Mouse (Mus musculus): ENCODE results near the gene Gm7247.
"Not testable (repeated sequence)": the region's sequence is repeated elsewhere in the genome, so short reads cannot be mapped to it uniquely, and the experiment has no call there.

The Gm7247 gene

DNA sequence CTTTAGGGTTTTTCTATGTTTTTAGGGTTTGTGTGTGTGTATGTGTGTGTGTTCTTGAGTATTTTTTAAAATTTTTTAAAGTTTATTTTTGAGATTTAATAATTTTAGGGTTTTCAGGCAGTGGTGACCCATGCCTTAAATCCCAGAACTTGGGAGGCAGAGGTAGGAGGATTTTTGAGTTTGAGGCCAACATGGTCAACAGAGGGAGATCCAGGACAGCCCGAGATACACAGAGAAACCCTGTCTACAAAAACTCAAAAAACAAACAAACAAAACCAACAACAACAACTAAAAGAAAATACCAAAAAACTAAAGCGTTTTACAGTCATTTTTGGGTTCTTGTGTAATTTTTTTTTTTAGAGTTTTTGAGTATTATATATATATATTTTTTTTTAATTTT lies 134.2 kb downstream of the Gm7247 start:
- no peak for DNase-seq (ENCODE audit: low read depth, low spot score)

DNA sequence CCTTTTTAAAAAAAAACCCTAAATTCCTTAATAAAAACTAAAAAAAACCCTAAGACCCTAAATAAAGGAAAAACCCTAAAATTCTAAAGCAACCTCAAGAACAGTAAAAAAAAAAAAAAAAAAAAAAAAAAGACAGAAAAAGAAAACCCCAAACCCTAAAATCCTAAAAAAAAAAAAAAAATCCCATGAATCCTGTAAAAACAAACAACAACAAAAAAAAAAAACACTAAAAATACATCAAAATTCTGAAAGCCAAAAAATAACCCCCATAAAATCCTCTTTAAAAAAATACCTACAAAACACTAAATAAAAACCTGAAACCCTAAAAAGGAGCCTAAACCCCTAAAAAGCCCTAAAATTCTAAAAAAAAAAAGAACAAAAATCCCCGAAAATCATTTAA lies 135.4 kb downstream of the Gm7247 start:
- DNase-seq (ENCODE audit: low read depth, low spot score), result no peak

DNA sequence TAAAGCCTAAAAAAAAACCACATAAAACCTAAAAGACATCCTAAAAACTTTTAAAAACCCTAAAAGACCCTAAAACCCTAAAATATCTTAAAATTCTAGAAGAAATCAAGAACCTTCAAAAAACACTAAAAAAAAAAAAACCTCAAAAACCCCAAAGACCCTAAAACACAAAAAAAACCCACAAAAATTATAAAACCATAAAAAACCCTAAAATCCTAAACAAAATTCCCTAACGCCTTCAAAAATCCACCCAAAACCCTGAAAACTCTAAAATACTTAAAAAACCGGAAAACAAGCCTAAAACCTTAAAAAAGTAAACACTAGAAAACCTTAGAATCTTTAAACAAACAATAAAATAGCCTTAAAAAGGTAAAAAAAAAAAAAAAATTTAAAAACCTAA lies 136.4 kb downstream of the Gm7247 start:
- no peak for DNase-seq (ENCODE audit: low read depth, low spot score)

DNA sequence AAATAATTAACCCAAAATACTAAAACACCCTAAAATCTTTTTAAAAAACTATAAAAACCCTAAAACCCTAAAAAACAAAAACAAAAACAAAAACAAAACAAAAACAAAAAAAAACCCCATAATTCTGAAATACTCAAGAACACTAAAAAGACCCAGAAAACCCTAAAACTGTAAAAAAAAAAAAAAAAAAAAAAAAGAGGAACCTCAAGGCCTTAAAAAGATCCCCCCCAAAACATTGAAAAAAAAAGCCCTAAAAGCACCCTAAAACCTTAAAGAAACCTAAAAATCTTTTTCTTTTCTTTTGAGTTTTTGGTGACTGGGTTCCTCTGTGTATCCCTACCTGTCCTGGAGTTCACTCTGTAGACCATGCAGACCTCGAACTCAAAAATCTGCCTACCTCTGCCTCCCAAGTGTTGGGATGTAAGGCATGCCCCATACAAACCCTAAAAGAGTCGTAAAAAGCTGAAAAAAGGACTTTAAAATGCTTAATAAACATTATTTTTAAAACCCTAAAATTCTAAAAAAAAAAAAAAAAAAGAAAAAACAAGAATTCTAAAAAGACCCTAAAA lies 138.2 kb downstream of the Gm7247 start:
- no peak for DNase-seq (ENCODE audit: low read depth, low spot score)

DNA sequence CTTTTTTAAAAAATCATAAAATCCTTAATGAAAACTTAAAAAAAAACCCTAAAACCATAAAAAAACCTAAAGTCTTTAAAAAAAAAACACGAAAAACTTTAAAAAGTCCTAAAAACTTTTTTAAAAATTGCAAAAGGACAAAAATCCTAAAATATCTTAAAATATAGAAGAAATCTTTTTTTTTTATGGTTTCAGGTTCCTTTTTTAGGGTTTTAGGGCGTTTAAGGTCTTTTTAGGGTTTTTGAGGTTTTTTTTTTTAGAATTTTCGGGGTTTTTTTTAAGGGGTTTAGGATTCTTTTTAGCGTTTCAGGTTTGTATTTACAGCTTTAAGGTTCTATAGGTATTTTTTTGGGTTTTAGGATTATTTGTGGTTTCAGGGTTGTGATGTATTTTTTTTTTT lies 138.9 kb downstream of the Gm7247 start:
- no peak for DNase-seq (ENCODE audit: low read depth, low spot score)

DNA sequence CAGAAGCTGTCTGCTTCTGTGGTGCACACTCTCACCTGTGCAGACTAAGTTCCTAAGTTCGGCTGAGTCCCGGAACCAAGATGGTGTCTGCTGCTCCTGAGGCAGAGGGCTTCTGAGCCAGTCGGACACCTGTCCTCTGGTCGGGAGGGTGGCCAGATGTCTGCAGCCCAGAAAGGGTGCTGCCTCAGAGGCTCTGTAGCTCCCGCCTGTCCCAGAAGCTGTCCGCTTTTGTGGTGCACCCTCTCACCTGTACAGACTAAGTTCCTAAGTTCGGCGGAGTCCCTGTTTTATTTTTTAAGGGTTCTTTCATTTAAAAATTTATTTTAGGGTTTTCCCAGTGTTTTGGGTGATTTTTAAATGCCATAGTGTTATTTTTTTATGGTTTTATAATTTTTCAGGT lies 145.9 kb downstream of the Gm7247 start:
- no peak for DNase-seq (ENCODE audit: low read depth, low spot score)

DNA sequence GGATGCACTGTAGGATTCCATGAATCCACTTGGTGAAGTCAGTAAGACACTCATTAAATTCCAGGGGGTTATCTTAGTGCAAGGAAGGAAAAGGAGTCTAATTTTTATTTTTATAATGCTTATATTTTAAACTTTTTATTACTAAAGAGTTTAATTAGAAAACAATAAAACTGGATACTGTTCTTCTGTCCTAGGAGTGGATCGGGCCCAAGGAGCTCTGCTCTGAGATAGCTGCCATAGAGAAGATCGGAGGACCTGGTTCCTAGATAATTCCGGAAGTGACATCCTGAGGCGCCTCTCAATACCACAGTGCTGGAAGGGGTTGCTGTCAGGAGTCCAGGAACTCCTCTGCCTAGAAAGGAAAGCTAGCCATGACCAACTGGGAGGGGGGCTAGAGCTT lies 190.9 kb downstream of the Gm7247 start, which contains the start of gene Gm5622:
Gene Gm5622, plus strand, starts transcription at position 301 of the 400 bp plus-strand sequence.
- DNase-seq (ENCODE audit: low read depth, low spot score), result no peak

DNA sequence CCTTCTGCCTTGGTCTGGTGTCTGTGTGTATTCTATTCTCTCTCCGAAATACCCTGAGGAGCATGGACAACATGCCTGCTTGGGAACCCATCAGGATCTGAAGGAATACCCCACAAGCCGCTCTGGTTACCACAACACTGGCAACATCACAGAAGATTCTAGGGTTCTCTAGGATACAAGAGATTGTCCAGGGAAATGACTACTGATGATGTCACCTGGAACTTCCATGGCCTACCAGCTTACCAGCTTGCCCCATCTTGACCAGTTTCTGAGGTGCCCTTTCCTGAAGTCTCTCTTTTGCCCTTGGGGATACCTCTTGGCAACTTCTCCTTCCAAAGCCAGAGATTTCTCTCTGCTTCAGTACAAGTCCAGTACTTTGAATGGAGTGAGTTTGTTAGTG lies 212.4 kb downstream of the Gm7247 start, which contains the start of gene Gm17175:
Gene Gm17175, minus strand, starts transcription at position 101 of the 400 bp plus-strand sequence.
- not testable (repeated sequence) for DNase-seq (ENCODE audit: low read depth, low spot score)

DNA sequence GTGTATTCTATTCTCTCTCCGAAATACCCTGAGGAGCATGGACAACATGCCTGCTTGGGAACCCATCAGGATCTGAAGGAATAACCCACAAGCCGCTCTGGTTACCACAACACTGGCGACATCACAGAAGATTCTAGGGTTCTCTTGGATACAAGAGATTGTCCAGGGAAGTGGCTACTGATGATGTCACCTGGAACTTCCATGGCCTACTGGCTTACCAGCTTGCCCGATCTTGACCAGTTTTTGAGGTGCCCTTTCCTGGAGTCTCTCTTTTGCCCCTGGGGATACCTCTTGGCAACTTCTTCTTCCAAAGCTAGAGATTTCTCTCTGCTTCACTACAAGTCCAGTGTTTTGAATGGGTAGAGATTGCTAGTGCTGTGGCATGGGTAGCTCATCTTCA lies 230.5 kb downstream of the Gm7247 start, which contains the start of gene Gm17174:
Gene Gm17174, minus strand, starts transcription at position 101 of the 400 bp plus-strand sequence.
- DNase-seq (ENCODE audit: low read depth, low spot score), result not testable (repeated sequence)

DNA sequence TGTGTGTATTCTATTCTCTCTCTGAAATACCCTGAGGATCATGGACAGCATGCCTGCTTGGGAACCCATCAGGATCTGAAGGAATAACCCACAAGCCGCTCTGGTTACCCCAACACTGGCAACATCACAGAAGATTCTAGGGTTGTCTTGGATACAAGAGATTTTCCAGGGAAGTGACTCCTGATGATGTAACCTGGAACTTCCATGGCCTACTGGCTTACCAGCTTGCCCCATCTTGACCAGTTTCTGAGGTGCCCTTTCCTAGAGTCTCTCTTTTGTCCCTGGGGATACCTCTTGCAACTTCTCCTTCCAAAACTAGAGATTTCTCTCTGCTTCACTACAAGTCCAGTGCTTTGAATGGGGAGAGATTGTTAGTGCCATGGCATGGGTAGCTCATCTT lies 249.7 kb downstream of the Gm7247 start, which contains the start of gene Gm17078:
Gene Gm17078, minus strand, starts transcription at position 101 of the 400 bp plus-strand sequence.
- no peak for DNase-seq (ENCODE audit: low read depth, low spot score)
